Mouse (Mus musculus): Measurements from ENCODE around the gene Tmem54. TPM values are rescaled to one million over a fixed set of nuclear protein-coding genes. Genes with fewer than 3 reads are reported as not detected.

Gene Tmem54
- polyA plus RNA-seq, 1 experiment from 2014 or later, result 14.5 TPM

- H3K9ac ChIP-seq (replicated peaks; ENCODE audit: low read length), result no peak overlapping the region
- WGBS, result 83% methylated on average over 5 of the region's 5 CpGs
Measured at GRCm38 (mm10) chr4:129067638-129068415, 37.5 kb upstream of the Tmem54 start.

GRCm38 (mm10) chr4:129068848-129069247 is 36.5 kb upstream of the Tmem54 start:
- 86% methylated on average over 4 of the region's 4 CpGs for WGBS
- 0 out of 2 replicates have a peak, but pooled peaks cover 3% of the 10 kb centered on the region for H3K36me3 ChIP-seq (ENCODE audit: insufficient read depth, low read length)
- no peak overlapping the region for H3K4me3 ChIP-seq (ENCODE audit: low read length)
- H3K4me1 ChIP-seq (ENCODE audit: insufficient read depth, low read length), result no peaks in the 10 kb centered on the region
- H3K9me3 ChIP-seq (ENCODE audit: low read length), result no peaks in the 10 kb centered on the region
- no peak overlapping the region for H3K27ac ChIP-seq (ENCODE audit: low read length)
- H3K4me2 ChIP-seq (replicated peaks; ENCODE audit: low read depth, low read length), result no peak overlapping the region
- H3K9ac ChIP-seq (replicated peaks; ENCODE audit: low read length), result no peak overlapping the region
- H3K27me3 ChIP-seq (ENCODE audit: insufficient read depth, low read length), result no peaks in the 10 kb centered on the region
- ATAC-seq (ENCODE audit: low FRiP score, low TSS enrichment), result no peak

More at GRCm38 (mm10) chr4:129067638-129068415, 37.5 kb upstream of the Tmem54 start:
- no peak overlapping the region for H3K4me3 ChIP-seq (ENCODE audit: low read length)
- H3K27ac ChIP-seq (ENCODE audit: low read length), result no peak overlapping the region
- no peaks in the 10 kb centered on the region for H3K4me1 ChIP-seq (ENCODE audit: insufficient read depth, low read length)
- no peaks in the 10 kb centered on the region for H3K27me3 ChIP-seq (ENCODE audit: insufficient read depth, low read length)
- H3K4me2 ChIP-seq (replicated peaks; ENCODE audit: low read depth, low read length), result no peak overlapping the region
- H3K36me3 ChIP-seq (ENCODE audit: insufficient read depth, low read length), result no peaks in the 10 kb centered on the region
- H3K9me3 ChIP-seq (ENCODE audit: low read length), result no peaks in the 10 kb centered on the region
- no peak for ATAC-seq (ENCODE audit: low FRiP score, low TSS enrichment)

GRCm38 (mm10) chr4:129079126-129079525 is 26.2 kb upstream of the Tmem54 start:
- ATAC-seq (ENCODE audit: low FRiP score, low TSS enrichment), result no peak
- Histone ChIP-seq H3K27ac (ENCODE audit: low read length) (no peak overlapping the region), H3K9me3 (ENCODE audit: low read length) (0 out of 2 replicates have a peak, but pooled peaks cover 3% of the 10 kb centered on the region), H3K4me3 (ENCODE audit: low read length) (no peak overlapping the region), H3K4me1 (ENCODE audit: insufficient read depth, low read length) (no peaks in the 10 kb centered on the region), H3K27me3 (ENCODE audit: insufficient read depth, low read length) (no peaks in the 10 kb centered on the region), H3K36me3 (ENCODE audit: insufficient read depth, low read length) (peaks cover 40% of the 10 kb centered on the region), H3K9ac (replicated peaks; ENCODE audit: low read length) (no peak overlapping the region), H3K4me2 (replicated peaks; ENCODE audit: low read depth, low read length) (no peak overlapping the region)
- 94% methylated on average over 9 of the region's 9 CpGs for WGBS

GRCm38 (mm10) chr4:129081041-129081440 is 24.3 kb upstream of the Tmem54 start:
- no peak overlapping the region for H3K9ac ChIP-seq (replicated peaks; ENCODE audit: low read length)
- H3K27me3 ChIP-seq (ENCODE audit: insufficient read depth, low read length), result no peaks in the 10 kb centered on the region
- 0 out of 2 replicates have a peak, but pooled peaks cover 3% of the 10 kb centered on the region for H3K9me3 ChIP-seq (ENCODE audit: low read length)
- H3K4me2 ChIP-seq (replicated peaks; ENCODE audit: low read depth, low read length), result no peak overlapping the region
- H3K36me3 ChIP-seq (ENCODE audit: insufficient read depth, low read length), result peaks cover 41% of the 10 kb centered on the region
- H3K4me1 ChIP-seq (ENCODE audit: insufficient read depth, low read length), result no peaks in the 10 kb centered on the region
- no peak for ATAC-seq (ENCODE audit: low FRiP score, low TSS enrichment)
- no peak overlapping the region for H3K27ac ChIP-seq (ENCODE audit: low read length)
- 85% methylated on average over 7 of the region's 7 CpGs for WGBS
- no peak overlapping the region for H3K4me3 ChIP-seq (ENCODE audit: low read length)

- no peak overlapping the region for H3K4me3 ChIP-seq (ENCODE audit: low read length)
- H3K4me1 ChIP-seq (ENCODE audit: insufficient read depth, low read length), result no peaks in the 10 kb centered on the region
- 0 out of 2 replicates have a peak, but pooled peaks cover 3% of the 10 kb centered on the region for H3K9me3 ChIP-seq (ENCODE audit: low read length)
- peaks cover 39% of the 10 kb centered on the region for H3K36me3 ChIP-seq (ENCODE audit: insufficient read depth, low read length)
- H3K9ac ChIP-seq (replicated peaks; ENCODE audit: low read length), result no peak overlapping the region
- 70% methylated on average over 6 of the region's 6 CpGs for WGBS
- H3K27me3 ChIP-seq (ENCODE audit: insufficient read depth, low read length), result no peaks in the 10 kb centered on the region
- H3K4me2 ChIP-seq (replicated peaks; ENCODE audit: low read depth, low read length), result no peak overlapping the region
- no peak overlapping the region for H3K27ac ChIP-seq (ENCODE audit: low read length)
- no peak for ATAC-seq (ENCODE audit: low FRiP score, low TSS enrichment)
Measured at GRCm38 (mm10) chr4:129081512-129081911, 23.8 kb upstream of the Tmem54 start.

GRCm38 (mm10) chr4:129081939-129082338 is 23.4 kb upstream of the Tmem54 start:
- Histone ChIP-seq H3K4me3 (ENCODE audit: low read length) (no peak overlapping the region), H3K4me1 (ENCODE audit: insufficient read depth, low read length) (no peaks in the 10 kb centered on the region), H3K36me3 (ENCODE audit: insufficient read depth, low read length) (peaks cover 35% of the 10 kb centered on the region), H3K27ac (ENCODE audit: low read length) (no peak overlapping the region), H3K27me3 (ENCODE audit: insufficient read depth, low read length) (no peaks in the 10 kb centered on the region), H3K9ac (replicated peaks; ENCODE audit: low read length) (no peak overlapping the region), H3K4me2 (replicated peaks; ENCODE audit: low read depth, low read length) (no peak overlapping the region), H3K9me3 (ENCODE audit: low read length) (0 out of 2 replicates have a peak, but pooled peaks cover 3% of the 10 kb centered on the region)
- no peak for ATAC-seq (ENCODE audit: low FRiP score, low TSS enrichment)
- WGBS, result 85% methylated on average over 3 of the region's 3 CpGs

GRCm38 (mm10) chr4:129082379-129083115 is 22.8 kb upstream of the Tmem54 start:
- no peak overlapping the region for H3K4me3 ChIP-seq (ENCODE audit: low read length)
- no peaks in the 10 kb centered on the region for H3K4me1 ChIP-seq (ENCODE audit: insufficient read depth, low read length)
- no peaks in the 10 kb centered on the region for H3K27me3 ChIP-seq (ENCODE audit: insufficient read depth, low read length)
- no peak overlapping the region for H3K4me2 ChIP-seq (replicated peaks; ENCODE audit: low read depth, low read length)
- peak; percentile 70; the same call in 1 of the 2 replicates for ATAC-seq (ENCODE audit: low FRiP score, low TSS enrichment)
- 49% methylated on average over 10 of the region's 10 CpGs for WGBS
- H3K9ac ChIP-seq (replicated peaks; ENCODE audit: low read length), result no peak overlapping the region
- 0 out of 2 replicates have a peak, but pooled peaks cover 3% of the 10 kb centered on the region for H3K9me3 ChIP-seq (ENCODE audit: low read length)
- H3K36me3 ChIP-seq (ENCODE audit: insufficient read depth, low read length), result peaks cover 34% of the 10 kb centered on the region
- no peak overlapping the region for H3K27ac ChIP-seq (ENCODE audit: low read length)

GRCm38 (mm10) chr4:129084896-129085295 is 20.5 kb upstream of the Tmem54 start:
- Histone ChIP-seq H3K4me1 (ENCODE audit: insufficient read depth, low read length) (no peaks in the 10 kb centered on the region), H3K27me3 (ENCODE audit: insufficient read depth, low read length) (no peaks in the 10 kb centered on the region), H3K36me3 (ENCODE audit: insufficient read depth, low read length) (peaks cover 15% of the 10 kb centered on the region), H3K27ac (ENCODE audit: low read length) (no peak overlapping the region), H3K9me3 (ENCODE audit: low read length) (no peaks in the 10 kb centered on the region), H3K9ac (replicated peaks; ENCODE audit: low read length) (no peak overlapping the region), H3K4me2 (replicated peaks; ENCODE audit: low read depth, low read length) (no peak overlapping the region), H3K4me3 (ENCODE audit: low read length) (no peak overlapping the region)
- WGBS, result 90% methylated on average over 9 of the region's 9 CpGs
- ATAC-seq (ENCODE audit: low FRiP score, low TSS enrichment), result no peak

GRCm38 (mm10) chr4:129086078-129086477 is 19.3 kb upstream of the Tmem54 start:
- Histone ChIP-seq H3K27ac (ENCODE audit: low read length) (no peak overlapping the region), H3K36me3 (ENCODE audit: insufficient read depth, low read length) (peaks cover 8% of the 10 kb centered on the region; the same call in 1 of the 2 replicates), H3K4me2 (replicated peaks; ENCODE audit: low read depth, low read length) (no peak overlapping the region), H3K9ac (replicated peaks; ENCODE audit: low read length) (no peak overlapping the region), H3K27me3 (ENCODE audit: insufficient read depth, low read length) (no peaks in the 10 kb centered on the region), H3K9me3 (ENCODE audit: low read length) (no peaks in the 10 kb centered on the region), H3K4me3 (ENCODE audit: low read length) (no peak overlapping the region), H3K4me1 (ENCODE audit: insufficient read depth, low read length) (no peaks in the 10 kb centered on the region)
- WGBS, result 32% methylated on average over 8 of the region's 8 CpGs
- peak; percentile 51; the same call in 1 of the 2 replicates for ATAC-seq (ENCODE audit: low FRiP score, low TSS enrichment)

Data from kidney, embryonic 16.5 days (tissue).